Mouse (Mus musculus) neutrophil, adult 5-6 weeks (primary cell): ENCODE measurements around the gene Med27. TPM values are rescaled to one million over a fixed set of nuclear protein-coding genes. Genes with fewer than 3 reads are reported as not detected.

ENCODE experiments used
- ATAC-seq: fragments of 151-379, 151-347 bp; 2 replicates; pipeline ENCODE4 v1.8.0; 2017; ENCODE audit warnings: mild to moderate bottlenecking, moderate TSS enrichment; ENCODE audit not compliant: insufficient number of reproducible peaks, poor library complexity, low FRiP score, severe bottlenecking; ENCODE audit errors: extremely low read depth
- total RNA-seq: library from RNA; stranded (forward); fragments of 200-1000 nt; gene quantifications from 2 replicates; pipeline ENCODE4 v1.2.3, GENCODE M21; 2017

The Med27 gene
- total RNA-seq, 1 experiment from 2014 or later, result 11.9 TPM

GRCm38 (mm10) chr2:29532173-29532572 lies 185.6 kb downstream of the Med27 start:
- ATAC-seq, result no peak

GRCm38 (mm10) chr2:29532921-29533320 lies 186.3 kb downstream of the Med27 start:
- no peak for ATAC-seq

GRCm38 (mm10) chr2:29535566-29536244 lies 189.1 kb downstream of the Med27 start:
- ATAC-seq, result no peak

GRCm38 (mm10) chr2:29536481-29536880 lies 189.9 kb downstream of the Med27 start:
- ATAC-seq, result no peak

GRCm38 (mm10) chr2:29537334-29537733 lies 190.7 kb downstream of the Med27 start:
- no peak for ATAC-seq

GRCm38 (mm10) chr2:29542039-29542438 lies 195.4 kb downstream of the Med27 start:
- ATAC-seq, result no peak

GRCm38 (mm10) chr2:29546571-29546970 lies 200.0 kb downstream of the Med27 start:
- no peak for ATAC-seq

GRCm38 (mm10) chr2:29551816-29552585 lies 205.4 kb downstream of the Med27 start:
- no peak for ATAC-seq

GRCm38 (mm10) chr2:29553945-29554634 lies 207.5 kb downstream of the Med27 start:
- ATAC-seq, result no peak

- no peak for ATAC-seq
Measured at GRCm38 (mm10) chr2:29558561-29558960, 211.9 kb downstream of the Med27 start.

- no peak for ATAC-seq
Measured at GRCm38 (mm10) chr2:29559955-29560354, 213.3 kb downstream of the Med27 start.

- no peak for ATAC-seq
Measured at GRCm38 (mm10) chr2:29561468-29561867, 214.8 kb downstream of the Med27 start.

- ATAC-seq, result no peak
Measured at GRCm38 (mm10) chr2:29563986-29564385, 217.4 kb downstream of the Med27 start.

GRCm38 (mm10) chr2:29565570-29566433 lies 219.2 kb downstream of the Med27 start:
- no peak for ATAC-seq

- no peak for ATAC-seq
Measured at GRCm38 (mm10) chr2:29571921-29572700, 225.5 kb downstream of the Med27 start.

GRCm38 (mm10) chr2:29572811-29573427 lies 226.3 kb downstream of the Med27 start:
- ATAC-seq, result no peak

GRCm38 (mm10) chr2:29573591-29573990 lies 227.0 kb downstream of the Med27 start:
- no peak for ATAC-seq

- no peak for ATAC-seq
Measured at GRCm38 (mm10) chr2:29574187-29574586, 227.6 kb downstream of the Med27 start.
